Mouse (Mus musculus) small intestine, adult 2 months (tissue): ENCODE measurements at regions not wholly inside any gene's neighbourhood (a gene's known extent, or its start where the extent isn't known, plus 50 kb on each side); places are given as distances from the start of the nearest gene placed in this dataset.

Experiments
- CTCF ChIP-seq: fragments of 200-500 bp; IDR thresholded peaks from 2 replicates; pipeline ENCODE4 v1.5.1; 2012; ENCODE audit warnings: low read depth, mild to moderate bottlenecking, control low read depth, inconsistent platforms, low read length, moderate library complexity, mixed read lengths; ENCODE audit not compliant: insufficient replicate concordance, insufficient read length; ENCODE audit errors: extremely low read depth
- POLR2A ChIP-seq: fragments of 200-500 bp; IDR thresholded peaks from 2 replicates; pipeline ENCODE4 v1.6.1; 2012; ENCODE audit warnings: low read depth, mild to moderate bottlenecking, control low read depth, inconsistent platforms, low read length, moderate library complexity

DNA sequence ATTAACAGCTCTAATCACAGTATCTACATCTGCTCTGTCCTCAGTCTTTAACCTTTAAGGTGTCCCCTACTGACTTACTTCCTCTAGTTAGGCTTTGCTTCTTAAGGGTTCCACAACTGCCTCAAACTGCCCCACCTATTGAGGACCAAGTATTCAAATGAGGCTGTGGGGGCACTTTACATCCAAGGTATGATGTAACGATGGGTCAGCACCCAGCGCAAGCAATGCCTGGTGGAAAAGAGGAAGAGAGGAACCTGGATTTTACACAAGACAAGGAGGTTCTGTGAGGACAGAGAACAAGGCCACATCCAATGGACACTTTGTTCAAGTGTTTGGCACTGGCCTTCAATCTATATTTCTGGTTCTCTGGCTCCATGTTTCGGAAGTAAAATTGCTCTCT is 107.7 kb upstream of the Ret start:
- TF ChIP-seq CTCF (no peak), POLR2A (no peak)
